Comparison of ENCODE assay signal across 16 mouse cellular contexts in genomic region chr17:13703611-13704320, GRCm38 (mm10). TPM values are rescaled to one million over a fixed set of nuclear protein-coding genes. Genes with fewer than 3 reads are reported as not detected.
DNase-seq lines count a peak whose midpoint lies in the region; ATAC-seq and TF ChIP-seq lines count a peak whose summit lies in the region.
"Had no signal": no experiment of that assay in that cellular context is flagged by ENCODE, and none has a peak within 500 bp of the region (broad histone marks: within the 10 kb centered on the region; RNA-seq: fewer than 3 reads in every experiment).

No protein-coding gene starts in this region.

- TF ChIP-seq CTCF in midbrain, postnatal 0 days (IDR thresholded peaks at IDR 0.05), result no peak

- peak overlapping the region; percentile 10; the same call in 1 of the 2 replicates for H3K27ac ChIP-seq in heart, embryonic 13.5 days (replicated peaks)
- no peak overlapping the region for H3K27ac ChIP-seq in midbrain, postnatal 0 days (ENCODE audit: low read depth, low read length)
- no peak overlapping the region for H3K27ac ChIP-seq in midbrain, embryonic 16.5 days (ENCODE audit: low read length)
- H3K27ac ChIP-seq: embryonic facial prominence, embryonic 10.5 days; forebrain, embryonic 13.5 days; midbrain, embryonic 10.5 days had no signal

- no peaks in the 10 kb centered on the region for H3K9me3 ChIP-seq in heart, embryonic 13.5 days
- H3K9me3 ChIP-seq in midbrain, postnatal 0 days (ENCODE audit: low read length), result no peaks in the 10 kb centered on the region
- H3K9me3 ChIP-seq in midbrain, embryonic 16.5 days (replicated peaks; ENCODE audit: control insufficient read depth, low read length, poor library complexity, severe bottlenecking), result no peaks in the 10 kb centered on the region
- H3K9me3 ChIP-seq: embryonic facial prominence, embryonic 10.5 days; forebrain, embryonic 13.5 days; midbrain, embryonic 10.5 days had no signal

- H3K36me3 ChIP-seq in heart, embryonic 13.5 days, result no peaks in the 10 kb centered on the region
- H3K36me3 ChIP-seq in midbrain, postnatal 0 days (ENCODE audit: insufficient read depth, low read length), result no peaks in the 10 kb centered on the region
- no peaks in the 10 kb centered on the region for H3K36me3 ChIP-seq in midbrain, embryonic 16.5 days (ENCODE audit: control insufficient read depth, insufficient read depth, low read length)
- H3K36me3 ChIP-seq: embryonic facial prominence, embryonic 10.5 days; midbrain, embryonic 10.5 days had no signal

- 22% methylated on average over 9 of the region's 9 CpGs for WGBS in heart, embryonic 13.5 days
- WGBS in midbrain, postnatal 0 days, result 58% methylated on average over 9 of the region's 9 CpGs
- WGBS in midbrain, embryonic 16.5 days, result 58% methylated on average over 9 of the region's 9 CpGs

- H3K4me2 ChIP-seq in heart, embryonic 13.5 days, result no peak overlapping the region
- no peak overlapping the region for H3K4me2 ChIP-seq in midbrain, postnatal 0 days (ENCODE audit: low read depth, low read length, poor library complexity, severe bottlenecking)
- no peak overlapping the region for H3K4me2 ChIP-seq in midbrain, embryonic 16.5 days (ENCODE audit: low read length)
- H3K4me2 ChIP-seq: forebrain, embryonic 13.5 days had no signal

- no peak overlapping the region for H3K4me3 ChIP-seq in heart, embryonic 13.5 days
- no peak overlapping the region for H3K4me3 ChIP-seq in midbrain, postnatal 0 days (ENCODE audit: low read depth, low read length)
- H3K4me3 ChIP-seq in midbrain, embryonic 16.5 days (ENCODE audit: low read depth, low read length), result no peak overlapping the region
- H3K4me3 ChIP-seq: embryonic facial prominence, embryonic 10.5 days; forebrain, embryonic 13.5 days; midbrain, embryonic 10.5 days had no signal

- ATAC-seq in heart, embryonic 13.5 days (ENCODE audit: extremely low read depth, insufficient number of reproducible peaks, low FRiP score, low TSS enrichment), result no peak
- no peak for ATAC-seq in midbrain, postnatal 0 days (ENCODE audit: low FRiP score)
- no peak for ATAC-seq in midbrain, embryonic 16.5 days
- no peak for ATAC-seq in erythroid progenitor cell, adult 5-6 weeks (replicated peaks; ENCODE audit: low FRiP score, poor library complexity, severe bottlenecking)
- ATAC-seq: activated CD4-positive, CD25-positive, alpha-beta regulatory T cell, adult 4 months; forebrain, embryonic 13.5 days; intestine, embryonic 16.5 days had no signal

- peaks cover 59% of the 10 kb centered on the region for H3K4me1 ChIP-seq in heart, embryonic 13.5 days
- no peaks in the 10 kb centered on the region for H3K4me1 ChIP-seq in midbrain, postnatal 0 days (ENCODE audit: insufficient read depth, low read length)
- H3K4me1 ChIP-seq in midbrain, embryonic 16.5 days (ENCODE audit: control insufficient read depth, insufficient read depth, low read length), result no peaks in the 10 kb centered on the region

- H3K9ac ChIP-seq in heart, embryonic 13.5 days, result no peak overlapping the region
- no peak overlapping the region for H3K9ac ChIP-seq in midbrain, postnatal 0 days (replicated peaks; ENCODE audit: low read length, poor library complexity, severe bottlenecking)
- H3K9ac ChIP-seq in midbrain, embryonic 16.5 days (ENCODE audit: low read depth, low read length), result no peak overlapping the region
- H3K9ac ChIP-seq: forebrain, embryonic 13.5 days had no signal

- no peaks in the 10 kb centered on the region for H3K27me3 ChIP-seq in heart, embryonic 13.5 days (replicated peaks)
- H3K27me3 ChIP-seq in midbrain, postnatal 0 days (ENCODE audit: insufficient read depth, low read length), result no peaks in the 10 kb centered on the region
- H3K27me3 ChIP-seq in midbrain, embryonic 16.5 days (ENCODE audit: control insufficient read depth, insufficient read depth, low read depth, low read length), result no peaks in the 10 kb centered on the region
- H3K27me3 ChIP-seq: forebrain, embryonic 13.5 days had no signal

- no peak for DNase-seq in heart, adult 18-20 months
- DNase-seq in midbrain, postnatal 0 days (ENCODE audit: low spot score), result peak; percentile 33
- peak; percentile 54 to 68 for DNase-seq in cerebellum, postnatal 10 days
- DNase-seq in lung, postnatal 25 days (ENCODE audit: low spot score), result peak; percentile 74
- DNase-seq in right cerebral cortex, postnatal 10 days (ENCODE audit: low spot score in 2 of 2), result no peak
- DNase-seq: gastrocnemius, postnatal 14 days; kidney, postnatal 14 days; thymus, postnatal 4 days had no signal

RNA-seq across cellular contexts. Expression of gene Afdn, which starts 56.6 kb away (rescaled TPM):
- 54.6 and 59.0 TPM in 2 replicates for polyA plus RNA-seq in heart, embryonic 13.5 days (2015; fragmentation: Nextera tagmentation; extraction: Ambion mirVana)
- total RNA-seq in heart, adult 18-20 months (2021), result 10 to 100 TPM; 49.0 to 52.5 TPM
- total RNA-seq in midbrain, postnatal 0 days (2014; rRNA removed), result 100 and 133 TPM in 2 replicates
- polyA plus RNA-seq in midbrain, postnatal 0 days (2015; fragmentation: Nextera tagmentation; extraction: Ambion mirVana), result 109 and 138 TPM in 2 replicates
- 118 and 145 TPM in 2 replicates for polyA plus RNA-seq in midbrain, embryonic 16.5 days (2015; fragmentation: Nextera tagmentation; extraction: Ambion mirVana)
- 3.6 TPM in 1 of 2 replicates, not detected in the other for total RNA-seq in erythroid progenitor cell, adult 5-6 weeks (2015; ENCODE audit: low replicate concordance)
- 1.9 and 8.9 TPM in 2 replicates for total RNA-seq in erythroid progenitor cell, adult 5-6 weeks (2017; ENCODE audit: low replicate concordance)

RNA-seq across cellular contexts. Expression of gene Tcte2, which starts 57.9 kb away (rescaled TPM):
- polyA plus RNA-seq in heart, embryonic 13.5 days (2015; fragmentation: Nextera tagmentation; extraction: Ambion mirVana), result 4.4 and 4.7 TPM in 2 replicates
- total RNA-seq in heart, adult 18-20 months (2021), result 1 to 10 TPM; 4.7 to 6.0 TPM
- 22.2 and 26.6 TPM in 2 replicates for total RNA-seq in midbrain, postnatal 0 days (2014; rRNA removed)
- polyA plus RNA-seq in midbrain, postnatal 0 days (2015; fragmentation: Nextera tagmentation; extraction: Ambion mirVana), result 8.6 and 10.0 TPM in 2 replicates
- 15.5 and 16.7 TPM in 2 replicates for polyA plus RNA-seq in midbrain, embryonic 16.5 days (2015; fragmentation: Nextera tagmentation; extraction: Ambion mirVana)
- total RNA-seq in erythroid progenitor cell, adult 5-6 weeks (2015; ENCODE audit: low replicate concordance), result not detected in 2 replicates
- total RNA-seq in erythroid progenitor cell, adult 5-6 weeks (2017; ENCODE audit: low replicate concordance), result not detected in 2 replicates
- polyA plus RNA-seq: activated CD4-positive, CD25-positive, alpha-beta regulatory T cell, adult 4 months had no signal

Comparison
In these comparisons a context has a peak if more than half of its experiments do, and no peak if none do; other contexts are left out.
1. DNase-seq: peak in midbrain, postnatal 0 days (single experiment), cerebellum, postnatal 10 days (2 of 2) and lung, postnatal 25 days (single experiment); none in heart, adult 18-20 months (0 of 2) and right cerebral cortex, postnatal 10 days (0 of 2).
2. RNA of gene Afdn, which starts 56.6 kb away (total RNA-seq): 100 to 133 TPM in midbrain, postnatal 0 days and 49.0 to 52.5 TPM in heart, adult 18-20 months; 1.9 to 8.9 TPM in erythroid progenitor cell, adult 5-6 weeks; every median in the first group is over 4 times any median in the second.
3. RNA of gene Tcte2, which starts 57.9 kb away (total RNA-seq): 22.2 to 26.6 TPM in midbrain, postnatal 0 days and 4.7 to 6.0 TPM in heart, adult 18-20 months; not detected in erythroid progenitor cell, adult 5-6 weeks; every median in the first group is over 4 times any median in the second.